Mouse (Mus musculus): Measurements from ENCODE around the gene Dand5.

Gene Dand5

GRCm38 (mm10) chr8:84822723-84823122 lies at the start of gene Dand5:
Gene Dand5 (minus strand): TSS chr8:84822823.
- DNase-seq = no peak

GRCm38 (mm10) chr8:84871376-84872308 lies 49.0 kb upstream of the Dand5 start, which contains the start of gene Syce2:
Gene Syce2 (plus strand): TSS chr8:84872111.
- DNase-seq = peak; percentile 91

GRCm38 (mm10) chr8:84856864-84857441 lies 34.3 kb upstream of the Dand5 start, which contains the start of gene Farsa:
Gene Farsa (plus strand): TSS chr8:84856989.
- DNase-seq = peak; percentile 95

GRCm38 (mm10) chr8:84856434-84856833 lies 33.8 kb upstream of the Dand5 start:
- no peak for DNase-seq

- peak; percentile 35 for DNase-seq
These were observed 25.2 kb upstream of the Dand5 start for GRCm38 (mm10) chr8:84847684-84848435.

GRCm38 (mm10) chr8:84846722-84847572 lies 24.3 kb upstream of the Dand5 start, which contains the start of gene Calr:
Gene Calr (minus strand): TSS chr8:84846934.
- peak; percentile 100 for DNase-seq

GRCm38 (mm10) chr8:84846094-84846721 lies 23.6 kb upstream of the Dand5 start:
- DNase-seq = no peak

GRCm38 (mm10) chr8:84845355-84846093 lies 22.9 kb upstream of the Dand5 start:
- DNase-seq = peak; percentile 52

GRCm38 (mm10) chr8:84844397-84845070 lies 21.9 kb upstream of the Dand5 start:
- DNase-seq = no peak

GRCm38 (mm10) chr8:84841514-84841913 lies 18.9 kb upstream of the Dand5 start:
- no peak for DNase-seq

- peak; percentile 94 for DNase-seq
These were observed 17.8 kb upstream of the Dand5 start, which contains the start of gene Rad23a for GRCm38 (mm10) chr8:84840248-84840999. Gene Rad23a (minus strand): TSS chr8:84840665.

GRCm38 (mm10) chr8:84839875-84840247 lies 17.2 kb upstream of the Dand5 start:
- DNase-seq = no peak

GRCm38 (mm10) chr8:84839411-84839810 lies 16.8 kb upstream of the Dand5 start:
- DNase-seq = no peak

GRCm38 (mm10) chr8:84838513-84838912 lies 15.9 kb upstream of the Dand5 start:
- no peak for DNase-seq

- no peak for DNase-seq
These were observed 15.4 kb upstream of the Dand5 start for GRCm38 (mm10) chr8:84837912-84838470.

GRCm38 (mm10) chr8:84837149-84837911 lies 14.7 kb upstream of the Dand5 start:
- DNase-seq = no peak

- no peak for DNase-seq
These were observed 12.5 kb upstream of the Dand5 start for GRCm38 (mm10) chr8:84834866-84835855.

All from lung, postnatal 36 days (tissue).